Mouse (Mus musculus) G1E (cell line): Measurements from ENCODE around the gene Taar3. TPM values are rescaled to one million over a fixed set of nuclear protein-coding genes. Genes with fewer than 3 reads are reported as not detected.

Source experiments
- ATAC-seq: 2 replicates; pipeline ENCODE4 v1.8.0; 2016; ENCODE audit warnings: mild to moderate bottlenecking; ENCODE audit not compliant: insufficient number of reproducible peaks, poor library complexity, low FRiP score, severe bottlenecking; ENCODE audit errors: extremely low read depth
- DNase-seq: peaks from one replicate; pipeline ENCODE4 v3.0.0; 2012; ENCODE audit warnings: low spot score
- H3K27me3 ChIP-seq: 2 replicates; pipeline ENCODE4 v1.6.1; 2012; ENCODE audit warnings: mild to moderate bottlenecking, low read length, inconsistent platforms; ENCODE audit not compliant: insufficient read depth
- H3K36me3 ChIP-seq: replicated peaks from 2 replicates; pipeline ENCODE3; 2012; ENCODE audit warnings: mild to moderate bottlenecking, inconsistent platforms
- H3K4me1 ChIP-seq: 2 replicates; pipeline ENCODE4 v1.6.1; 2012; ENCODE audit warnings: low read depth, low read length, inconsistent platforms, mixed read lengths; ENCODE audit not compliant: insufficient read depth
- H3K4me3 ChIP-seq: 2 replicates; pipeline ENCODE4 v1.5.1; 2012; ENCODE audit warnings: low read depth, mild to moderate bottlenecking, inconsistent platforms, low read length, moderate library complexity, mixed read lengths
- H3K9me3 ChIP-seq: replicated peaks from 2 replicates; pipeline ENCODE4 v1.6.1; 2012; ENCODE audit warnings: inconsistent platforms
- CTCF ChIP-seq: IDR thresholded peaks from 2 replicates; pipeline ENCODE4 v1.5.1; 2012; ENCODE audit warnings: low read depth, low read length, inconsistent platforms, mixed read lengths
- GATA1 ChIP-seq: IDR thresholded peaks from 2 replicates; pipeline ENCODE4 v1.6.1; 2012; ENCODE audit warnings: borderline replicate concordance, low read length, inconsistent platforms, mixed read lengths
- GATA2 ChIP-seq: IDR thresholded peaks from 2 replicates; pipeline ENCODE4 v1.6.1; 2012; ENCODE audit warnings: low read depth, low read length, inconsistent platforms, borderline replicate concordance
- POLR2AphosphoS5 ChIP-seq: IDR thresholded peaks from 2 replicates; pipeline ENCODE4 v1.6.1; 2012; ENCODE audit warnings: low read depth, low read length, inconsistent platforms; ENCODE audit not compliant: insufficient replicate concordance
- TAL1 ChIP-seq: conservative IDR thresholded peaks from 2 replicates; pipeline ENCODE4 v1.6.1; 2012; ENCODE audit warnings: low read depth, low read length, inconsistent platforms, mixed read lengths
- polyA plus RNA-seq: library from polyadenylated mRNA; stranded (reverse); fragments of >175 nt; gene quantifications from 2 replicates; pipeline ENCODE4 v1.2.3, GENCODE M21; 2012
- total RNA-seq, 2 experiments: library from RNA; stranded (forward) in 1 of 2; stranded (reverse) in 1 of 2; fragments of 200-1000 nt in 1 of 2; fragments of >200 nt in 1 of 2; fragmentation: Nextera tagmentation in 1 of 2; gene quantifications; 2 replicates each; pipeline ENCODE4 v1.2.3; 2014 to 2017

The Taar3 gene
- total and polyA plus RNA-seq, 3 experiments, result 0.11 TPM; not detected in 2

DNA sequence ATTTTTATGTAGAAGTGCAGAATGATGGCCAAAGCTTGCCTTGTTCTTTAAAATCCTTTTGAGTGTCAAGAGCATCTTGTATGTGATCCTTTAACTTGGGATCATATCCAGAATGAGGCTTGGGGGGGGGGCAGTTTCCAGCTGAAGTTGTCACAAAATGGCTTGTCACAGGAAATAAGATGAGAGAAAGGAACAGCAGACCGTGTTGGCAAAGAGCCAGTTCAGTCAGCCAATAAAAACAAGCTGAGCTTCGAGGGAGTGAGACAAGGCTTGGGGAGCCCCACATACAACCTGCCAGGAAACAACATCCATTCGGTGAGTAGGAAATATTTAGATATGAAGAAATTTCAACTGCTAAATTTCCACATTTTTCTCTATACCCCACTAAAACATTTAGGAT is 14.1 kb downstream of the Taar3 start:
- DNase-seq, result no peak
- TF ChIP-seq GATA1, result no peak

DNA sequence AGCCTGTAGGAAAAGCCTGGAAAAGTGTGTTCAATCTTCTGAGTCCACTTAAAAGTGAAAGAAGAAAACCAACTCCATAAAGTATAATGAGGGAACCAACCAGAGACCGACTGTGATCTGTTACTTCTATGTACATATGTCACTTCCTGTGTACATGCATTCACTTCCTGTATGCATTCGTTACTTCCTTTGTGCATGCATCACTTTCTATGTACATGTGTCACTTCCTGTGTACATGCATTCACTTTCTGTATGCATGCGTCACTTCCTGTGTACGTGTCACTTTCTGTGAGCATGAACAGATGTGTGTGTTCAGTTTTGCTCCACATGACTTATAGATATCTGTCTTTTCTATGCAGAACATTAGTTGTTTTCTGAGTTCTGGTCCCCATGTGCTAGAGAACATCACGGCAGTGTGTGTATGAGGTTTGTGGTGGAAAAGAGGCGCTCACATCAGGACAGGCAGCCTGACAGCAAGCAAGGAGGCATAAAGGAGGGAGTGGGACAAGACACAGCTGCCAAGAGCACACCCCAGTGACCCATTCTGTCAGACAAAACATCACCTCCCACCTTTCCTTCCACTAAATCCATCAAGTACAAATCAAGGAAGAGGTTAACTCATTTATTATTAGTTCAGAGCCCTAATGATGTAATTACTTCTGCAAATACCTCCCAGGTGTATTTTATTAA is 15.7 kb downstream of the Taar3 start:
- ATAC-seq (peak; percentile 15; the same call in 1 of the 2 replicates), DNase-seq (no peak)
- 0 out of 2 replicates have a peak, but pooled peaks cover 5% of the 10 kb centered on the region for H3K27me3 ChIP-seq
- no peak overlapping the region for H3K4me3 ChIP-seq
- H3K36me3 ChIP-seq, result no peaks in the 10 kb centered on the region
- no peaks in the 10 kb centered on the region for H3K4me1 ChIP-seq
- no peak for TF ChIP-seq CTCF
- no peak for TF ChIP-seq TAL1
- TF ChIP-seq POLR2AphosphoS5, result no peak
- TF ChIP-seq GATA2, result no peak
- TF ChIP-seq GATA1, result no peak
- no peaks in the 10 kb centered on the region for H3K9me3 ChIP-seq

More for the DNA sequence above, 14.1 kb downstream of the Taar3 start:
- Histone ChIP-seq H3K9me3 (no peaks in the 10 kb centered on the region), H3K36me3 (no peaks in the 10 kb centered on the region), H3K4me1 (no peaks in the 10 kb centered on the region), H3K4me3 (no peak overlapping the region), H3K27me3 (0 out of 2 replicates have a peak, but pooled peaks cover 2% of the 10 kb centered on the region)
- ATAC-seq, result no peak

GRCm38 (mm10) chr10:23970656-23971165 is 21.4 kb downstream of the Taar3 start, which contains the start of gene Taar5:
Taar5 (plus strand) TSS chr10:23970706.
- ATAC-seq, result no peak
- Histone ChIP-seq H3K27me3 (peaks cover 14% of the 10 kb centered on the region; the same call in 1 of the 2 replicates), H3K4me1 (no peaks in the 10 kb centered on the region), H3K36me3 (no peaks in the 10 kb centered on the region), H3K4me3 (no peak within 1 kb of the TSS), H3K9me3 (no peaks in the 10 kb centered on the region)
- TF ChIP-seq TAL1 (no peak), POLR2AphosphoS5 (no peak), GATA1 (no peak), GATA2 (no peak), CTCF (no peak)
- no peak for DNase-seq

DNA sequence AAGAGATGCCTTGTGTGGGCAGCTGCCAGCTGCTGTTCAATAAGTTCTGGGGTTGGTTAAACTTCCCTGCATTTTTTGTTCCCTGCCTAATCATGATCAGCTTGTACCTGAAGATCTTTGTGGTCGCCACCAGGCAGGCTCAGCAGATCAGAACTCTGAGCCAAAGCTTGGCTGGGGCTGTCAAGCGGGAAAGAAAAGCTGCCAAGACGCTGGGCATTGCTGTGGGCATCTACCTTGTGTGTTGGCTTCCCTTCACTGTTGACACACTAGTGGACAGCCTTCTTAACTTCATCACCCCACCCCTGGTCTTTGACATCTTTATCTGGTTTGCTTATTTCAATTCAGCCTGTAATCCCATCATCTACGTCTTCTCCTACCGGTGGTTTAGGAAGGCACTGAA is 21.9 kb downstream of the Taar3 start:
- no peak for ATAC-seq
- TF ChIP-seq CTCF (no peak), TAL1 (no peak), GATA1 (no peak), GATA2 (no peak), POLR2AphosphoS5 (no peak)
- H3K36me3 ChIP-seq, result no peaks in the 10 kb centered on the region
- H3K27me3 ChIP-seq, result peaks cover 14% of the 10 kb centered on the region; the same call in 1 of the 2 replicates
- no peaks in the 10 kb centered on the region for H3K4me1 ChIP-seq
- DNase-seq, result no peak
- no peaks in the 10 kb centered on the region for H3K9me3 ChIP-seq
- no peak overlapping the region for H3K4me3 ChIP-seq

DNA sequence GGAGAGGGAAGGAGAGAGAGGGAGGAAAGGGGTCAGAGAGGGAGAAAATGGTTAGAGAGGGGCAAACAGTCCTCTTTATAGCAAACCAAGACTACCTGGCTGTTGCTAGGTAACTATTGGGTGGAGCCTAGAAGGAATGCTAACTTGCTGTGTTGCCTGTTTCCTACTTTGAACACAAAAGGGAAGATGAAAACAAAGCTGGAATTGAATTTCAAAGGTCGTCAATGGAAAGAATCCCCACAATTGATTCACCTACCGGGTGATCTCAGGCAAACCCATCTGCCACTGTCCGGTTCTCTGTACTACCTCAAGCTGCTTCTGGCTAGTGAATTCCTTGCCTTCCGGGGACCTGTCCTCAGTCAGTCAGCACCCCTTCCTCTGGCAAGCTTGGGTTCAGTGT is 28.6 kb downstream of the Taar3 start:
- Histone ChIP-seq H3K9me3 (no peaks in the 10 kb centered on the region), H3K4me1 (no peaks in the 10 kb centered on the region), H3K27me3 (no peaks in the 10 kb centered on the region), H3K36me3 (no peaks in the 10 kb centered on the region), H3K4me3 (no peak overlapping the region)
- ATAC-seq (no peak), DNase-seq (no peak)
- no peak for TF ChIP-seq GATA2
- TF ChIP-seq TAL1, result no peak
- no peak for TF ChIP-seq GATA1
- TF ChIP-seq POLR2AphosphoS5, result no peak
- TF ChIP-seq CTCF, result no peak

DNA sequence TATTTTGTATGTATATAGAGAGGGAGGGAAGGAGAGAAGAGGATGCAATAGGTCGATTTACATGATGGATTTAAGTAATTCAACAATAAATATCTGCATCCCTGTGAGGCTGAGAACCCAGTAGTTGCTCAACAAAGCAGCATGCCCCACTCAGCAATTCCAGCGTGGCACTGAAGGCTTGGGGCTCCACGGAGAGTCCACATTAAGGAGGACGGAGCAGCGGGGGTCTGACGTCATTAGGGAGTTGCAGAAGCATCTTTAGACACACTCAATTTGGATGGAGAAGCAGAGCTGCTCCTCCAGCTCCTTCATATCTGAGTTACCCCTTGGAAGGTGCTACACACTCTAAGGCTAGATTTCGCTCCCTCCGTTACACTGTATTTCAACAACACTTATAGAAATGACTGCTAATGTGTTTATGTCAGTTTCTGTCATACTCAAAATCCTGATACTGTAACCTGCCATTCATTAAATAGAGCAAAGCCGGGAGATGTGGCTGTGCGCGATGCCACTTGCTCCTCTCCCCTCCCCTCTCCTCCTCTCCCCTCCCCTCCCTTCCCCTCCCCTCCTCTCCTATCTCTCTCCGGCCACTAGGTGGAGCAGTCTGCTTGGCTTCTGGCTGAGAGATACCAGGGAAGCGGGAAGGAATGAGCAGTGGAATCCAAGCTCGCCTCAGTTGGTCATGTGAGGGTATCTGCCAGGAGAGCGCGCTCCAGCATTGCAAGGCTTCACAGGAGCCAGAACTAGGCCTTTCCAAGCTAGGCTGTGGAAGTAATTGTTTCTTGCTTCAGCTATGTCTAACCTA is 29.7 kb downstream of the Taar3 start:
- Histone ChIP-seq H3K27me3 (no peaks in the 10 kb centered on the region), H3K36me3 (no peaks in the 10 kb centered on the region), H3K4me3 (no peak overlapping the region), H3K9me3 (no peaks in the 10 kb centered on the region), H3K4me1 (no peaks in the 10 kb centered on the region)
- peak; percentile 13 for DNase-seq
- no peak for ATAC-seq
- TF ChIP-seq CTCF (peak; percentile 3; the same call in 1 of the 2 replicates), GATA2 (no peak)
